In the genomic region with DNA sequence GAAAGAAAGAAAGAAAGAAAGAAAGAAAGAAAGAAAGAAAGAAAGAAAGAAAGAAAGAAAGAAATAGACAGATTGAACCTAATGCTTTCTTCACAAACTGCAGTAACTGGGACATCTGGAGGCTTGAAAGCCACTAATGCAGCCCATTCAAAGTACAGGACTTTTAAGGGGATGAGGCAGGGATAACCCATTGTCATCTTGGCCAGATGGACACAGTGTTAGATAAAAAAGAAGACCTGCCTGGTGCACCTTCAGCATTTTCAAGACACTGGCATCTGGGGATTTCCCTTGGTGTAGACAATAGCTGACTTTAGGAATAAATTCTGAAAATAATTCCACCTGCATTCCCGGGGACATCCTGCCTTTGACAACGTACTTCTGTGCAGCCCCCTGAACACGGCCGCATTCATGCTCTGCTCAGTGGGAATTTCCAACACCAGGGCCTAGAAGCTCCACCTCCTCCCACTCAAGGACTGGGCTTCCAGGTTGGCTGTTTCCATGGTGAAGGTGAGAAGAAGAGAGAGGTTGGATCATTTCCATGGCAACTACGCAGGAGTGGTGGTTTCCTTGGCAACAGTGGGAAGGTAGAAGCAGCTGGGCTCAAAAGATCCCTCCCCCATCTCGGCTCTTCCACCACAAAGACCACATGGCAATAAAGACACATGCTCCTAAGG, we compare ENCODE assay signal across 10 mouse cellular contexts. TPM values are rescaled to one million over a fixed set of nuclear protein-coding genes. Genes with fewer than 3 reads are reported as not detected.
DNase-seq lines count a peak whose midpoint lies in the region; ATAC-seq lines count a peak whose summit lies in the region.
"Had no signal": no experiment of that assay in that cellular context is flagged by ENCODE, and none has a peak within 500 bp of the region (broad histone marks: within the 10 kb centered on the region; RNA-seq: fewer than 3 reads in every experiment).

No protein-coding gene starts in this region.

- peaks cover 11% of the 10 kb centered on the region for H3K4me1 ChIP-seq in limb, embryonic 12.5 days (replicated peaks)
- H3K4me1 ChIP-seq in kidney, embryonic 15.5 days = peaks cover 18% of the 10 kb centered on the region

- H3K4me2 ChIP-seq in limb, embryonic 12.5 days = no peak overlapping the region
- no peak overlapping the region for H3K4me2 ChIP-seq in kidney, embryonic 15.5 days
- H3K4me2 ChIP-seq: heart, embryonic 13.5 days had no signal

- no peaks in the 10 kb centered on the region for H3K9me3 ChIP-seq in limb, embryonic 12.5 days
- no peaks in the 10 kb centered on the region for H3K9me3 ChIP-seq in kidney, embryonic 15.5 days (replicated peaks)
- H3K9me3 ChIP-seq: G1E; heart, embryonic 13.5 days had no signal

- no peaks in the 10 kb centered on the region for H3K27me3 ChIP-seq in limb, embryonic 12.5 days
- H3K27me3 ChIP-seq in kidney, embryonic 15.5 days = no peaks in the 10 kb centered on the region
- H3K27me3 ChIP-seq: heart, embryonic 13.5 days had no signal

- H3K9ac ChIP-seq in limb, embryonic 12.5 days (replicated peaks) = no peak overlapping the region
- no peak overlapping the region for H3K9ac ChIP-seq in kidney, embryonic 15.5 days
- H3K9ac ChIP-seq: heart, embryonic 13.5 days had no signal

- no peaks in the 10 kb centered on the region for H3K36me3 ChIP-seq in limb, embryonic 12.5 days
- H3K36me3 ChIP-seq in kidney, embryonic 15.5 days = no peaks in the 10 kb centered on the region
- H3K36me3 ChIP-seq: G1E; heart, embryonic 13.5 days had no signal

- no peak overlapping the region for H3K27ac ChIP-seq in limb, embryonic 12.5 days
- no peak overlapping the region for H3K27ac ChIP-seq in kidney, embryonic 15.5 days
- H3K27ac ChIP-seq: heart, embryonic 13.5 days had no signal

- H3K4me3 ChIP-seq in limb, embryonic 12.5 days (replicated peaks) = no peak overlapping the region
- no peak overlapping the region for H3K4me3 ChIP-seq in kidney, embryonic 15.5 days (replicated peaks)
- H3K4me3 ChIP-seq: heart, embryonic 13.5 days had no signal

- WGBS in limb, embryonic 12.5 days = 33% methylated on average over 6 of the region's 6 CpGs
- WGBS in kidney, embryonic 15.5 days = 31% methylated on average over 6 of the region's 6 CpGs

- DNase-seq in ES-CJ7 (ENCODE audit: low read depth, low spot score) = peak; percentile 69
- DNase-seq in cerebellum, adult 9-11 months = peak; percentile 87
- peak; percentile 49 to 74 for DNase-seq in frontal cortex, postnatal 14 days (ENCODE audit: low spot score in 2 of 2)
- peak; percentile 96 for DNase-seq in telencephalon, adult 2 months (ENCODE audit: low read depth, low spot score)
- DNase-seq in liver = no peak
- no peak for DNase-seq in thymus, postnatal 14 days

- ATAC-seq in limb, embryonic 12.5 days (ENCODE audit: insufficient number of reproducible peaks, insufficient read depth, low FRiP score, low TSS enrichment, low read depth) = peak; percentile 47; the same call in 1 of the 2 replicates
- ATAC-seq in kidney, embryonic 15.5 days (replicated peaks; ENCODE audit: low FRiP score) = no peak

RNA-seq across cellular contexts. Expression of gene Rock2, which starts 38.9 kb away (rescaled TPM):
- polyA plus RNA-seq in limb, embryonic 12.5 days (2016; fragmentation: Nextera tagmentation; extraction: Ambion mirVana) = 16.5 and 18.4 TPM in 2 replicates
- 15.8 and 16.6 TPM in 2 replicates for polyA plus RNA-seq in kidney, embryonic 15.5 days (2015; fragmentation: Nextera tagmentation; extraction: Ambion mirVana)

RNA-seq across cellular contexts. Expression of gene E2f6, which starts 45.0 kb away (rescaled TPM):
- 75.8 and 76.6 TPM in 2 replicates for polyA plus RNA-seq in limb, embryonic 12.5 days (2016; fragmentation: Nextera tagmentation; extraction: Ambion mirVana)
- 44.5 and 46.5 TPM in 2 replicates for polyA plus RNA-seq in kidney, embryonic 15.5 days (2015; fragmentation: Nextera tagmentation; extraction: Ambion mirVana)

RNA-seq across cellular contexts. Expression of gene Greb1, which starts 55.1 kb away (rescaled TPM):
- 6.4 and 8.1 TPM in 2 replicates for polyA plus RNA-seq in limb, embryonic 12.5 days (2016; fragmentation: Nextera tagmentation; extraction: Ambion mirVana)
- 4.3 and 6.1 TPM in 2 replicates for polyA plus RNA-seq in kidney, embryonic 15.5 days (2015; fragmentation: Nextera tagmentation; extraction: Ambion mirVana)
- polyA plus RNA-seq: G1E had no signal

Comparison
In these comparisons a context has a peak if more than half of its experiments do, and no peak if none do; other contexts are left out.
1. DNase-seq: peak in ES-CJ7 (single experiment), cerebellum, adult 9-11 months (single experiment), frontal cortex, postnatal 14 days (2 of 2) and telencephalon, adult 2 months (single experiment); none in liver (single experiment) and thymus, postnatal 14 days (single experiment).